Mouse (Mus musculus) heart, postnatal 0 days (tissue): ENCODE data around the gene Grb2. TPM values are rescaled to one million over a fixed set of nuclear protein-coding genes. Genes with fewer than 3 reads are reported as not detected.
A peak's percentile ranks its signal among the peaks of the same experiment; 100 is the strongest.

Experiments used
- ATAC-seq: fragments of 200-750 bp; cut with Nextera tagmentation; 2 replicates; pipeline ENCODE4 v1.8.0; 2017; ENCODE audit warnings: low read depth, moderate number of reproducible peaks, moderate library complexity; ENCODE audit not compliant: insufficient read depth
- DNase-seq: peaks from one replicate; pipeline ENCODE4 v3.0.0-alpha.2; 2016; ENCODE audit warnings: low spot score
- H3K27ac ChIP-seq: fragments of 300-500 bp; sonication (generic); 2 replicates; pipeline ENCODE4 v1.5.1; 2014; ENCODE audit warnings: low read depth, mild to moderate bottlenecking
- H3K27me3 ChIP-seq: fragments of 300-500 bp; sonication (generic); 2 replicates; pipeline ENCODE4 v1.6.1; 2014; ENCODE audit warnings: low read length, mixed read lengths; ENCODE audit not compliant: control insufficient read depth, insufficient read depth
- H3K36me3 ChIP-seq: fragments of 300-500 bp; sonication (generic); replicated peaks from 2 replicates; pipeline ENCODE4 v1.6.1; 2014; ENCODE audit warnings: low read length, mixed read lengths; ENCODE audit not compliant: control insufficient read depth, insufficient read depth
- H3K4me1 ChIP-seq: fragments of 300-500 bp; sonication (generic); 2 replicates; pipeline ENCODE4 v1.6.1; 2014; ENCODE audit warnings: antibody characterized with exemption; ENCODE audit not compliant: control insufficient read depth, insufficient read depth
- H3K4me2 ChIP-seq: fragments of 300-500 bp; sonication (generic); 2 replicates; pipeline ENCODE4 v1.6.1; 2014; ENCODE audit warnings: low read depth, mild to moderate bottlenecking, low read length, moderate library complexity
- H3K4me3 ChIP-seq: fragments of 300-500 bp; sonication (generic); 2 replicates; pipeline ENCODE4 v1.5.1; 2014; ENCODE audit warnings: low read depth, low read length
- H3K9ac ChIP-seq: fragments of 300-500 bp; sonication (generic); replicated peaks from 2 replicates; pipeline ENCODE4 v1.6.1; 2014; ENCODE audit warnings: low read depth, low read length, mixed read lengths
- H3K9me3 ChIP-seq: fragments of 300-500 bp; sonication (generic); replicated peaks from 2 replicates; pipeline ENCODE4 v1.6.1; 2016; ENCODE audit warnings: low read length; ENCODE audit not compliant: control insufficient read depth
- CTCF ChIP-seq: IDR thresholded peaks from 2 replicates; pipeline ENCODE4 v1.5.1; 2016; ENCODE audit warnings: antibody characterized with exemption, control low read depth, low read depth
- EP300 ChIP-seq: IDR thresholded peaks from 2 replicates; pipeline ENCODE4 v1.6.1; 2016; ENCODE audit warnings: antibody characterized with exemption, low read depth
- WGBS: fragments of 180-500 bp; shearing (Covaris S2); extraction: QIAGEN DNeasy Blood & Tissue Kit; methylation state at CpG from one replicate; pipeline ENCODE4 v1.1.7; 2014; 5-methylcytosine and 5-hydroxymethylcytosine counted together
- polyA plus RNA-seq: library from polyadenylated mRNA; unstranded; fragments of >200 nt; fragmentation: Nextera tagmentation; extraction: Ambion mirVana; gene quantifications from 2 replicates; pipeline ENCODE4 v1.2.1, GENCODE M21; 2015
- total RNA-seq: library from RNA; depleted of rRNA; stranded (reverse); fragments of >200 nt; gene quantifications from 2 replicates; pipeline ENCODE4 v1.2.3, GENCODE M21; 2014; ENCODE audit warnings: low replicate concordance

Grb2 gene
- total and polyA plus RNA-seq, 2 experiments from 2014 or later, result 96.9 to 126 TPM

- peak; percentile 7; the same call in 1 of the 2 replicates for ATAC-seq
- H3K36me3 ChIP-seq, result peaks cover 16% of the 10 kb centered on the region
- peak overlapping the region; percentile 97 for H3K4me2 ChIP-seq
- no peaks in the 10 kb centered on the region for H3K9me3 ChIP-seq
- peak overlapping the region; percentile 97 for H3K27ac ChIP-seq
- peaks cover 13% of the 10 kb centered on the region; the same call in 1 of the 2 replicates for H3K4me1 ChIP-seq
- peak overlapping the region; percentile 89 for H3K9ac ChIP-seq
- H3K27me3 ChIP-seq, result no peaks in the 10 kb centered on the region
- 1% methylated on average over 16 of the region's 16 CpGs for WGBS
- TF ChIP-seq CTCF, result no peak
- TF ChIP-seq EP300, result no peak
- peak; percentile 34 for DNase-seq
- H3K4me3 ChIP-seq, result peak overlapping the region; percentile 83
Observed at GRCm38 (mm10) chr11:115613138-115613945, 95.1 kb downstream of the Grb2 start.

- DNase-seq, result peak; percentile 82
- peak; percentile 86 for ATAC-seq
- H3K4me2 ChIP-seq, result peak within 1 kb of the TSS; percentile 97
- H3K4me1 ChIP-seq, result peaks cover 13% of the 10 kb centered on the region; the same call in 1 of the 2 replicates
- H3K27me3 ChIP-seq, result no peaks in the 10 kb centered on the region
- H3K4me3 ChIP-seq, result peak within 1 kb of the TSS; percentile 83
- H3K27ac ChIP-seq, result peak within 1 kb of the TSS; percentile 97
- under 1% methylated on average over 42 of the region's 80 CpGs for WGBS
- no peaks in the 10 kb centered on the region for H3K9me3 ChIP-seq
- H3K36me3 ChIP-seq, result peaks cover 21% of the 10 kb centered on the region
- TF ChIP-seq EP300 (no peak), CTCF (peak; percentile 39)
- H3K9ac ChIP-seq, result peak within 1 kb of the TSS; percentile 89
Observed at GRCm38 (mm10) chr11:115612410-115613137, 95.8 kb downstream of the Grb2 start, which contains the start of gene Mif4gd. TSS of gene Mif4gd (minus strand) at chr11:115612969.

GRCm38 (mm10) chr11:115612059-115612409, 96.4 kb downstream of the Grb2 start:
- WGBS, result 2% methylated on average over 13 of the region's 13 CpGs

DNA sequence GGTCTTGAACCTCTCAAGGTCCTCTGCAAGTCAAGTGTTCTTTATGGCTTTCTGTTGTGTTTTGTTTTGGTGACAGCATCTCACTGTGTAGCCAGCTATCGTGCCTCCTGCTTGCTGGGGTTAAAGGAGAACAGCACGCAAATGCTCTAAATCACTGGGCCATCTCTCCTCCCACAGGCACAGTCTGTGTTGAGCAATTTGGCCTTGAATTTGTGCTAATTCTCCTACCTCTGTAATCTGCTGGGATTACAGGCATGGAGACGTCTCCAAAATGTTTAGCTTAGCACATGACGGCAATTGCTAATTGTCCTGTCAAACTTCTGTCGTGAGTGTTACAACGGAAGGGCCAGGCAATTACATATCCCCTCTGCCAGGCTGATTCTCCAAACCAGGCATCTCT, 97.2 kb downstream of the Grb2 start:
- Histone ChIP-seq H3K4me3 (no peak overlapping the region), H3K36me3 (peaks cover 35% of the 10 kb centered on the region), H3K27ac (no peak overlapping the region), H3K9me3 (no peaks in the 10 kb centered on the region), H3K27me3 (no peaks in the 10 kb centered on the region), H3K9ac (no peak overlapping the region), H3K4me1 (peaks cover 13% of the 10 kb centered on the region; the same call in 1 of the 2 replicates), H3K4me2 (no peak overlapping the region)
- ATAC-seq (no peak), DNase-seq (no peak)
- 82% methylated on average over 6 of the region's 6 CpGs for WGBS
- TF ChIP-seq CTCF, result no peak
- no peak for TF ChIP-seq EP300

More at GRCm38 (mm10) chr11:115612059-115612409, 96.4 kb downstream of the Grb2 start:
- Histone ChIP-seq H3K9me3 (no peaks in the 10 kb centered on the region), H3K27ac (peak overlapping the region; percentile 97), H3K9ac (peak overlapping the region; percentile 89), H3K4me3 (peak overlapping the region; percentile 83), H3K4me2 (peak overlapping the region; percentile 97), H3K4me1 (peaks cover 13% of the 10 kb centered on the region; the same call in 1 of the 2 replicates), H3K36me3 (peaks cover 27% of the 10 kb centered on the region), H3K27me3 (no peaks in the 10 kb centered on the region)
- peak; percentile 35 for DNase-seq
- TF ChIP-seq CTCF, result 0 out of 2 replicates have a peak, but pooled peaks have one; percentile 12
- no peak for TF ChIP-seq EP300
- ATAC-seq, result peak; percentile 44

- DNase-seq (no peak), ATAC-seq (no peak)
- no peak overlapping the region for H3K4me3 ChIP-seq
- H3K27ac ChIP-seq, result no peak overlapping the region
- H3K36me3 ChIP-seq, result peaks cover 41% of the 10 kb centered on the region
- TF ChIP-seq EP300 (no peak), CTCF (no peak)
- H3K9ac ChIP-seq, result no peak overlapping the region
- peaks cover 16% of the 10 kb centered on the region; the same call in 1 of the 2 replicates for H3K4me1 ChIP-seq
- WGBS, result 72% methylated on average over 3 of the region's 3 CpGs
- H3K4me2 ChIP-seq, result no peak overlapping the region
- H3K9me3 ChIP-seq, result no peaks in the 10 kb centered on the region
- H3K27me3 ChIP-seq, result no peaks in the 10 kb centered on the region
Observed at GRCm38 (mm10) chr11:115609576-115609975, 98.8 kb downstream of the Grb2 start.
